Mouse (Mus musculus): ENCODE measurements around the gene Foxf2. TPM values are rescaled to one million over a fixed set of nuclear protein-coding genes. Genes with fewer than 3 reads are reported as not detected.

Gene Foxf2
- polyA plus RNA-seq (2012; rRNA removed): 0.87 and 1.1 TPM in 2 replicates

DNA sequence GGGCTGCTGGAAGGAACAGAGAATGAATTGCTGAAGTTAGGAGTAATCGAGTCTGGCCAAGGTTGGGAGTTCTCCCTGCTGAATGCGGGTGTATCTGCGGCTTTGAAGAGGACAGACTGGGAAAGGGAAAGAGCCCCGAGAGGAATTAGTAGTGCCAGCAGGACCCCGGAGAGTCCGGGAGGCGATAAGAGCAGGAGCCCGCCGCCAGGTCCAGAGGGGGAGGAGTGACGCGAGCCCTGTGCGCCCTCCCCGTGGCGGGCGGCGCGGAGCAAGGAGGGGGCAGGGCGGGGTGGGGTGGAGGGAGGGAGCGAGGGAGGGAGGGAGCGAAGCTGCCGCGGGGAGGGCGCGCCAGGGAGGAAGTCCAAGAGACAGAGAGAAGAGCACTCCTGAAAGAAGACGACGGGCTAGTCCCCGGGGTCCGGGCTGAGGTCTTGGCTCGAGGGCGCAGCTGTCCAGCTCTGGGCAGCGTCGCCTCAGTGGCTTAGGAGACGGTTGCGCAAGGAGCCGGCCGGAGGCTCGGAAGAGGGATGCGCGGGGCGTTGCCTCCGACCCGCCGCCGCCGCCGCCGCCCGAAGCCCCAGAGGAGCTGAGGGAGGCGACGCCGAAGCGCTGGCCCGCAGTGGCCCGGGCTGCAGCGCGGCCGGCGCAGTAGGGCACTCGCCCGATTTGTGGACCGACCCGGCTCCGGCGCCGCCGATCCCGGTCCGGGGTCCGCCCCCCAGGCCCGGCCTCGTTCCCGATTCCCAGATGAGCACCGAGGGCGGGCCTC lies at the start of gene Foxf2:
TSS of gene Foxf2 (plus strand) at position 484 of the 769 bp plus-strand sequence.

Other genes with a start within 250 kb of the Foxf2 start
- gene Foxq1, start 69.7 kb upstream of the Foxf2 start, polyA plus RNA-seq (2012; rRNA removed): 5.0 and 8.8 TPM in 2 replicates
- 0.30 and 0.43 TPM in 2 replicates for gene A530084C06Rik, start 66.5 kb upstream of the Foxf2 start, polyA plus RNA-seq (2012; rRNA removed)
- gene Foxc1, start 180.8 kb downstream of the Foxf2 start, polyA plus RNA-seq (2012; rRNA removed): 3.0 and 5.3 TPM in 2 replicates

Measured in ovary, adult 2 months (tissue).